12 mouse cellular contexts compared by ENCODE assay signal in genomic region chr5:123114109-123114508, GRCm38 (mm10).
"Had no signal": no experiment of that assay in that cellular context is flagged by ENCODE, and none has a peak within 500 bp of the region (broad histone marks: within the 10 kb centered on the region; RNA-seq: fewer than 3 reads in every experiment).

No protein-coding gene starts in this region.

- H3K9ac ChIP-seq: kidney, embryonic 15.5 days; limb, embryonic 15.5 days; liver, embryonic 14.5 days; midbrain, embryonic 12.5 days; stomach, embryonic 15.5 days had no signal

- H3K36me3 ChIP-seq: kidney, embryonic 15.5 days; midbrain, embryonic 12.5 days; stomach, embryonic 15.5 days had no signal

- ATAC-seq: midbrain, embryonic 16.5 days had no signal

- H3K4me2 ChIP-seq: kidney, embryonic 15.5 days; limb, embryonic 15.5 days; midbrain, embryonic 12.5 days; stomach, embryonic 15.5 days had no signal

- H3K4me3 ChIP-seq: kidney, embryonic 15.5 days; left cerebral cortex, adult 2 months; limb, embryonic 15.5 days; midbrain, embryonic 12.5 days; stomach, embryonic 15.5 days had no signal

- H3K27ac ChIP-seq: kidney, embryonic 15.5 days; left cerebral cortex, adult 2 months; limb, embryonic 15.5 days; liver, embryonic 14.5 days; midbrain, embryonic 12.5 days; stomach, embryonic 15.5 days had no signal

- H3K27me3 ChIP-seq: kidney, embryonic 15.5 days; limb, embryonic 15.5 days; midbrain, embryonic 12.5 days; stomach, embryonic 15.5 days had no signal

- H3K9me3 ChIP-seq: kidney, embryonic 15.5 days; limb, embryonic 15.5 days; midbrain, embryonic 12.5 days; stomach, embryonic 15.5 days had no signal

- DNase-seq: kidney, adult 18-20 months; kidney, postnatal 25 days; lung, adult 18-20 months; lung, postnatal 10 days; thymus, adult 2 months had no signal
